In the genomic region with DNA sequence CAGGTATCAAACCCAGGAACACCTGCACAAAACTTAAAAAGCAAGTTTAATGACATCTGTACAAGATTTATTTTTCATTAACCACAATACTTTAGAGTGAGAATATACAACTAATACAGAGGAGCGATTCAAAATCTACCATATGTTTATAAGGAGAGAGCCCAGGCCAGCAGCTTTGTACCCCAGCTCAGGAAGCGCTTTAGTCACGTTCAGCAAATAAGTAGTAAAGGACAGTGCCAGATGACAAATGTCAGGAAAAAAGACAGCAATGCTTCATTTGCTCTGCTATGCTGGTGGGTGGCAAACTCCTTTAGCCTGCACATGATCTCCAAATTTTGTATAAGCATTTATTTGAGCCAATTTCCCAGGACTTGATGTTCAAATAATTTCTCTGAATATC, we compare ENCODE assay signal across 33 mouse cellular contexts. TPM values are rescaled to one million over a fixed set of nuclear protein-coding genes. Genes with fewer than 3 reads are reported as not detected.
"Had no signal": no experiment of that assay in that cellular context is flagged by ENCODE, and none has a peak within 500 bp of the region (broad histone marks: within the 10 kb centered on the region; RNA-seq: fewer than 3 reads in every experiment).

No protein-coding gene starts in this region.

- H3K4me2 ChIP-seq: embryonic facial prominence, embryonic 12.5 days; embryonic facial prominence, embryonic 13.5 days; embryonic facial prominence, embryonic 15.5 days; forebrain, embryonic 12.5 days; forebrain, embryonic 13.5 days; forebrain, embryonic 15.5 days had no signal

- H3K4me1 ChIP-seq: embryonic facial prominence, embryonic 10.5 days; embryonic facial prominence, embryonic 12.5 days; embryonic facial prominence, embryonic 13.5 days; embryonic facial prominence, embryonic 15.5 days; forebrain, embryonic 10.5 days; forebrain, embryonic 12.5 days; forebrain, embryonic 13.5 days; forebrain, embryonic 15.5 days had no signal

- H3K27ac ChIP-seq: embryonic facial prominence, embryonic 10.5 days; embryonic facial prominence, embryonic 12.5 days; embryonic facial prominence, embryonic 13.5 days; embryonic facial prominence, embryonic 15.5 days; forebrain, embryonic 10.5 days; forebrain, embryonic 12.5 days; forebrain, embryonic 13.5 days; forebrain, embryonic 15.5 days; gastrocnemius, adult 2 months had no signal

- H3K9me3 ChIP-seq: embryonic facial prominence, embryonic 10.5 days; embryonic facial prominence, embryonic 12.5 days; embryonic facial prominence, embryonic 13.5 days; embryonic facial prominence, embryonic 15.5 days; forebrain, embryonic 10.5 days; forebrain, embryonic 12.5 days; forebrain, embryonic 13.5 days; forebrain, embryonic 15.5 days had no signal

- DNase-seq: cerebellum, adult 2 months; cerebellum, adult 8-10 months; cerebellum, adult 9-10 months; cerebellum, adult 9-11 months; cerebellum, postnatal 10 days; cerebellum, postnatal 14 days; cerebellum, postnatal 25 days; cerebellum, postnatal 36 days; embryo, embryonic 11 days; forebrain, postnatal 0 days; gastrocnemius, adult 2 months; gastrocnemius, postnatal 10 days; gastrocnemius, postnatal 14 days; gastrocnemius, postnatal 25 days; gastrocnemius, postnatal 36 days; heart, adult 11 months; heart, adult 18-20 months had no signal

- H3K4me3 ChIP-seq: embryonic facial prominence, embryonic 10.5 days; embryonic facial prominence, embryonic 12.5 days; embryonic facial prominence, embryonic 13.5 days; embryonic facial prominence, embryonic 15.5 days; erythroblast, embryonic 14.5 days; forebrain, embryonic 10.5 days; forebrain, embryonic 12.5 days; forebrain, embryonic 13.5 days; forebrain, embryonic 15.5 days; gastrocnemius, adult 2 months had no signal

- H3K9ac ChIP-seq: embryonic facial prominence, embryonic 12.5 days; embryonic facial prominence, embryonic 13.5 days; embryonic facial prominence, embryonic 15.5 days; forebrain, embryonic 12.5 days; forebrain, embryonic 13.5 days; forebrain, embryonic 15.5 days; forebrain, postnatal 0 days had no signal

- H3K27me3 ChIP-seq: embryonic facial prominence, embryonic 12.5 days; embryonic facial prominence, embryonic 13.5 days; embryonic facial prominence, embryonic 15.5 days; forebrain, embryonic 12.5 days; forebrain, embryonic 13.5 days; forebrain, embryonic 15.5 days had no signal

- ATAC-seq: forebrain, embryonic 13.5 days; forebrain, embryonic 14.5 days; forebrain, embryonic 15.5 days; forebrain, embryonic 16.5 days; forebrain, postnatal 0 days had no signal

RNA-seq across cellular contexts. Expression of a gene that starts 56.6 kb away (rescaled TPM):
- polyA plus RNA-seq: cortical plate, adult 2 months; embryonic facial prominence, embryonic 10.5 days; embryonic facial prominence, embryonic 11.5 days; embryonic facial prominence, embryonic 12.5 days; embryonic facial prominence, embryonic 13.5 days; embryonic facial prominence, embryonic 14.5 days; embryonic facial prominence, embryonic 15.5 days; erythroblast, embryonic 14.5 days; forebrain, embryonic 10.5 days; forebrain, embryonic 11.5 days; forebrain, embryonic 12.5 days; forebrain, embryonic 13.5 days; forebrain, embryonic 15.5 days; gonadal fat pad, adult 2 months had no signal
